Mouse (Mus musculus) ES-E14 (cell line): ENCODE data around the gene Fbn1. TPM values are rescaled to one million over a fixed set of nuclear protein-coding genes. Genes with fewer than 3 reads are reported as not detected.

Experiments
- DNase-seq: peaks from one replicate; pipeline ENCODE4 v3.0.0-alpha.2; 2013; ENCODE audit warnings: low read depth, low spot score
- H3K27ac ChIP-seq: 2 replicates; pipeline ENCODE4 v1.5.1; 2012; ENCODE audit warnings: low read depth, mild to moderate bottlenecking, low read length, moderate library complexity, mixed read lengths; ENCODE audit not compliant: poor library complexity, insufficient read depth, severe bottlenecking
- H3K36me3 ChIP-seq: 2 replicates; pipeline ENCODE4 v1.6.1; 2012; ENCODE audit warnings: mild to moderate bottlenecking, low read length, moderate library complexity, mixed read lengths; ENCODE audit not compliant: control insufficient read depth, poor library complexity, insufficient read depth, severe bottlenecking
- H3K4me1 ChIP-seq, 2 experiments: fragments of 150-350 bp in 1 of 2; sonication (generic) in 1 of 2; 2 replicates each; pipeline ENCODE4 v1.6.1; 2012; ENCODE audit warnings: low read length in 2 of 2, mild to moderate bottlenecking in 1 of 2, mixed read lengths in 1 of 2; ENCODE audit not compliant: control insufficient read depth in 2 of 2, insufficient read depth in 2 of 2, poor library complexity in 1 of 2
- H3K4me3 ChIP-seq, 2 experiments: fragments of 150-350 bp in 1 of 2; sonication (generic) in 1 of 2; 2 replicates each; pipeline ENCODE4 v1.5.1; 2012; ENCODE audit warnings: low read length in 2 of 2, low read depth in 1 of 2, mild to moderate bottlenecking in 1 of 2, mixed read lengths in 1 of 2; ENCODE audit not compliant: insufficient read depth in 1 of 2, poor library complexity in 1 of 2, severe bottlenecking in 1 of 2
- H3K9ac ChIP-seq: 2 replicates; pipeline ENCODE4 v1.6.1; 2012; ENCODE audit warnings: low read depth, mild to moderate bottlenecking, low read length, mixed read lengths; ENCODE audit not compliant: poor library complexity, insufficient read depth, severe bottlenecking
- H3K9me3 ChIP-seq: fragments of 150-350 bp; sonication (generic); 2 replicates; pipeline ENCODE4 v1.6.1; 2012; ENCODE audit warnings: low read depth, mild to moderate bottlenecking, low read length; ENCODE audit not compliant: control insufficient read depth, insufficient read depth
- CHD2 ChIP-seq: IDR thresholded peaks from 2 replicates; pipeline ENCODE4 v1.6.1; 2014; ENCODE audit warnings: mild to moderate bottlenecking, low read depth, low read length, inconsistent platforms
- HCFC1 ChIP-seq: IDR thresholded peaks from 2 replicates; pipeline ENCODE4 v1.6.1; 2012; ENCODE audit warnings: low read length, inconsistent platforms, borderline replicate concordance; ENCODE audit not compliant: insufficient read depth
- MAFK ChIP-seq: IDR thresholded peaks from 2 replicates; pipeline ENCODE4 v1.6.1; 2014; ENCODE audit warnings: mild to moderate bottlenecking, low read depth, low read length, inconsistent platforms; ENCODE audit not compliant: insufficient read depth
- ZC3H11A ChIP-seq: IDR thresholded peaks from 2 replicates; pipeline ENCODE4 v1.6.1; 2012; ENCODE audit warnings: low read depth, mild to moderate bottlenecking, inconsistent platforms, low read length, borderline replicate concordance
- ZNF384 ChIP-seq: IDR thresholded peaks from 2 replicates; pipeline ENCODE4 v1.6.1; 2012; ENCODE audit warnings: low read depth, low read length, inconsistent platforms
- in situ Hi-C, 2 experiments: fragments of 600-800 bp; cut with MboI; formaldehyde crosslinking; loops; one replicate each; pipeline ENCODE4 v1.15.1; 2025; ENCODE audit warnings: low sequenced_read_pairs in 2 of 2, inconsistent platforms in 1 of 2; ENCODE audit not compliant: unreplicated experiment in 2 of 2
- total RNA-seq: library from RNA; depleted of rRNA; stranded (reverse); fragments of 300-350 nt; gene quantifications from 2 replicates; pipeline ENCODE4 v1.2.3, GENCODE M21; 2012

Gene Fbn1
- total RNA-seq, 1 experiment, result 9.6 TPM

DNA sequence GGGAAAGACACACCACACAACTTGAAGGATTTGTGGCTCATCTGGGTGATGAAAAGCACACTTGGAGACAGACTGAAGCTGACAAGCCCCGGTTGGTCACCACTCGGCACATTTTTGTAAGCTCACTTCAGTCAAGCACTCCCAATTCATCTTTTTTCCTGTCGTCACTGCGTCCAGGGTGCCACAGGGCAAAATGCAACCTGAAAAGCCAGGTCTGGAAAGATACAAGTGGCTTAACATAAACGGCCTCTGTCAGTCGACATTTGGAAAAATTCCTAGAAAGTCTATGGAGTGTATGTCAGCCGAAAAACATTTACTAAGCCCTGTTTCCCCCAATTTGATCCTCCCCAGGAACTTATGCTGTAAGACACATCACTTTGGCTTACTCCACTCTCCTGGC, 215.2 kb downstream of the Fbn1 start:
- Histone ChIP-seq H3K9ac (no peak overlapping the region), H3K9me3 (no peaks in the 10 kb centered on the region), H3K36me3 (no peaks in the 10 kb centered on the region), H3K4me1 (no peaks in the 10 kb centered on the region), H3K27ac (no peak overlapping the region), H3K4me3 (no peak overlapping the region)
- no peak for DNase-seq
- in situ Hi-C loops, result no loop called here
- no peak for TF ChIP-seq MAFK

DNA sequence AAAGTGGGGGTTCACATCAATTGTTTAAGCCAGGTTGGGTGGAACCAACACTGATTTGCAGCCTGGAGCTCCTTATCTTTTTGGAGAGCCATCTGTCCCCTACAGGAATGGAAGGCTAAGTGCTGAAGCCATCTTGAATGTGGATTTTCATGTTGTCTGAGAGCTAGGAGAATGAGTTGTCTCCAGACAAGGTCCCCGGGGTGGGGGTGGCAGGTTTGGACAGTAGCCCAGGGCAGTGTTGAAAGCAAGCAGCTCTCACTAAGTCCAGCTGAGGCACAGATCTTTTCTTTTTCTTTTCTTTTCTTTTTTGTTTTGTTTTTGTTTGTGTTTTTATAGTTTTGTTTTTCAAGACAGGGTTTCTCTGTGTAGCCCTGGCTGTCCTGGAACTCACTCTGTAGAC, 216.7 kb downstream of the Fbn1 start:
- in situ Hi-C loops, result no loop called here
- no peaks in the 10 kb centered on the region for H3K4me1 ChIP-seq
- TF ChIP-seq ZNF384, result no peak
- no peak for TF ChIP-seq CHD2
- TF ChIP-seq HCFC1, result no peak
- no peak for TF ChIP-seq ZC3H11A

DNA sequence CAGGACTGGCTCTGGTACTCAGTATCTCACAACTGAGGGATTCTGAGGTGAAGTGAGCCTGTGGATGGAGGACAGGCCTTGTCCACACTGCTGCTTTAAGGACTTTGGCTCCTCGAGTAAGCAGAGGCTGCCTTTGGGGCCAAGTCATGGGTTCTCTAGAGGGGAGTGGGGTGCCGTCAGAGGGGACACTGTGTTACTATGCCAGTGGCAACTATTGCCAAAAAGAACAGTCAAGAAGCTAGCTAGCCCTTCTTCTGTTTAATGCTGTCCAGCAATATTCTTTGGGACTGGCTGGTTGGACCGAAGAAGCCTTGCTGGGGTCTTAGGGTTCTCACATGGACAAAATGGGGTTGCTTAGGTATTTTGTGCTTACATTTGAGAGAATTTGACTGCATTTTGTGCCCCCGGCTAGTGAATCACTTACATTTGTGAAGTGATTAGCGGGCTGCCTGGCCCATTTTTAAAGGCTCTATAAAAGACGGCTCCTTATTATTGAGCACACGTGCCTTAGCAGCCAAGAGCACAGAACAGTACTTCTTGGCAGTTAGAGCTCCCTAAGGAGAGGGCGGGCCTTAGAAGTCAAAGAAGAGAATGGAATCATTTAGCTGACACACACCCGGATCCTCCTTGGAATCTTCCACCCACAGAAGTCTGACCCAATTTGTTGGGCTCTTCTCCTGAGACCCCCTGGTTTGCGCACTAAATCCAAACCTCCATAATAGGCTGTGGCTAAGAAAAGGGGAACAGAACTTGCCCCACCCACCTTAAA, 217.4 kb downstream of the Fbn1 start:
- TF ChIP-seq ZC3H11A (no peak), CHD2 (no peak), ZNF384 (no peak), HCFC1 (no peak), MAFK (no peak)
- Histone ChIP-seq H3K4me3 (no peak overlapping the region), H3K27ac (no peak overlapping the region), H3K9ac (no peak overlapping the region), H3K36me3 (no peaks in the 10 kb centered on the region), H3K9me3 (no peaks in the 10 kb centered on the region), H3K4me1 (no peaks in the 10 kb centered on the region)
- in situ Hi-C loops, result no loop called here
- no peak for DNase-seq

More for the DNA sequence above, 216.7 kb downstream of the Fbn1 start:
- Histone ChIP-seq H3K27ac (no peak overlapping the region), H3K36me3 (no peaks in the 10 kb centered on the region), H3K9ac (no peak overlapping the region), H3K4me3 (no peak overlapping the region), H3K9me3 (no peaks in the 10 kb centered on the region)
- DNase-seq, result no peak

- in situ Hi-C loops, result no loop called here
- no peak for DNase-seq
- Histone ChIP-seq H3K27ac (no peak overlapping the region), H3K4me3 (no peak overlapping the region), H3K9ac (no peak overlapping the region), H3K36me3 (no peaks in the 10 kb centered on the region), H3K9me3 (no peaks in the 10 kb centered on the region), H3K4me1 (no peaks in the 10 kb centered on the region)
- TF ChIP-seq ZC3H11A (no peak), ZNF384 (no peak), MAFK (no peak), HCFC1 (no peak), CHD2 (no peak)
These were observed 222.0 kb downstream of the Fbn1 start for GRCm38 (mm10) chr2:125285777-125286176.
